Mouse (Mus musculus): ENCODE data around the gene Zc3h12c.

Gene Zc3h12c

DNA sequence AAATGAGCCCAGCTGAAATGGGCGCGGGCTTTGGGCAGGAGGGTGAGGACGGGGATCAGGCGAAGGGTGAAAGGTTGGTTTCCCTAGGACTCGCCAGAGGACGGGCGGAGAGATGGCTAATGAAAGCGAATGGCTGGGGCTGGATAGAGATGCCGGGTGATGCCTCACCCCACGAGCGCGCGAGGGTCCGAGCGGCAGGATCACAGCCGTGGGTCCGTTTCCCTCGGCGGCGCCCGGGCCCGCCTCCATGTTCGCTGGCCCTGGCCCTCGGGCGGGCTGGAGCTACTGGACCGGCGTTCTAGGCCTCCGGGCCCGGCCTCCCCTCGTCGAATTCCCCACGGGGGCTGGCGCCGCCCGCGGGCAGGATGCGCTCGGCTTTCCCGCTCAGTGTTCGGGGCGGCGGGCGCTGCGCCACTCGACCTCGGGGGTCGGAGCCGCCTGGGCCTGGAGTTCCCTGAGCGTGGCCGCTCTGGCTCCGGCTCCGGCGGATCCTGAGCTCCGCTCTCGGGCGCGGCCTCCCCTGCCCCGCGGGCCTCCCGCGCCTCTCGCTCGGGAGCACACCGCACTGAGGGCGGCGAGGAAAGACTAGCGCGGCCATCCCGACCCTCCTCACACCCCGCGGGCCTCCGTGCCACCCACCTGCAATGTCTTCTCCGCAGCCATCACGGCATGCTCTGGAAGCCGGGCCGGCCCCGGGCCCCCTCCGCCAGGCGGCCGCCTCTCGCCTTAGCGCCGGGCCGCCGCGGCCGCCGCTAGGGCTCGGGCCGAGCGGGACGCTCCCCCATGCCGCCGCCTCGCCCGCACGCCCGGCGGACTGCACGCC is at the start of gene Zc3h12c:
Zc3h12c (minus strand) TSS at position 710 of the 823 bp plus-strand sequence.
- Histone ChIP-seq H3K36me3 (ENCODE audit: control insufficient read depth, insufficient read depth, low read length, poor library complexity, severe bottlenecking) (no peaks in the 10 kb centered on the region), H3K27me3 (ENCODE audit: control insufficient read depth, insufficient read depth, low read length, poor library complexity, severe bottlenecking) (no peaks in the 10 kb centered on the region)
- peak; percentile 43 for DNase-seq (ENCODE audit: low read depth, low spot score)

DNA sequence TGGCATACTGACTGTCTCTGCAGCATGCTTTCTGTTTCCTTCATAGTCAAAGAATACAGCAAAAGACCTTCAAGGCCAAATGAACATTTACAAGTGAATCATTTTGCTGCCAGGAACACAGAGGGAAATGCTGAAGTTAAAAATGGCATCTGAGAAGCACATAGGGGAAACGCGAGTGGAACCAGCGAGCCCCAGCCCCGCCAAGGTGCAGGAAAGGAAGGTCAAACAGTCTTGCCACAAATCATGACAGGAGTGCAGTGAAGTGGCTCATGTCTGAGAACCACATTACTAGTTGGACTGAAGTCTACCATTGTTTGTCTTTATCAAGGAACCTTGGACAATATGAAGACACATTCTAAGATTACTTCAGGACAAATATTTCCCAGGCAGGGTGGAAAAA is 49.3 kb upstream of the Zc3h12c start:
- Histone ChIP-seq H3K36me3 (ENCODE audit: control insufficient read depth, insufficient read depth, low read length, poor library complexity, severe bottlenecking) (no peaks in the 10 kb centered on the region), H3K27me3 (ENCODE audit: control insufficient read depth, insufficient read depth, low read length, poor library complexity, severe bottlenecking) (no peaks in the 10 kb centered on the region)
- DNase-seq (ENCODE audit: low read depth, low spot score) = no peak

DNA sequence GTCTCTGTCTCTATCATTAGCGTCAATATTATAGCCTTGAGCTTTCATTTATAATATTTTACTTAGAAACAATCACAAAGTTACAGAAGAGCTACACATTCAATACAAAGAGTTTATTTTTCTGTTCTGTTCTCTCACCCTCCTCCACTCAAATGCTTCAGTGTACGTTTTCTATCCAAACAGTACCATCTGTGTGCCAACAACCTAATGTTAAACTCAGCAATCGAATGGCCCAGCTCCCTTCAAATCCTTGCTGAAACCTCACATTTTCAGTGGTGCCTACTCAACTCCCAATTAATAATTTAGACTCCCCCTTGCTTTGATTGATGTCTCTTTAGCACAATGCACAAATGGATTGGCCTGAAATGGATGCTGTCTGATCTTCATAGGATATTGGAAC is 46.9 kb upstream of the Zc3h12c start:
- H3K27me3 ChIP-seq (ENCODE audit: control insufficient read depth, insufficient read depth, low read length, poor library complexity, severe bottlenecking) = no peaks in the 10 kb centered on the region
- no peaks in the 10 kb centered on the region for H3K36me3 ChIP-seq (ENCODE audit: control insufficient read depth, insufficient read depth, low read length, poor library complexity, severe bottlenecking)
- no peak for DNase-seq (ENCODE audit: low read depth, low spot score)

DNA sequence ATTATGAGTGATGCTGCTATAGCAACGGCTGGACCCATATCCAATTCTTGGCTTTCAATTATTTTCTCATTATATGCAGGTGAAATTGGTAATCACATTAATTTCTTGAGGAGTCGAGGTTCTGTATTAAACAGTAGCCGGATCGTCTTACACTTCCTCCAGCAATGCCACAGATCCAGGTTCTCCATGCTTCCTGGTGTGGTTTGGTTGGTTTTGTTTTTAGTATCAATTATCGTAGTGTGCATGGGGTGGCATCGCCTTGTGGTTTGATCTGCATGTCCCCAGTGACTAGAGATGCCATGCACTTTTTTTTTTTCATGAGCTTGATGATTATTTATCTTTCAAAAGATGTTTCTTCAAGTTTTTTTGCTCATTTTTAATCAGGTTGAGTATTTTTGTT is 44.0 kb upstream of the Zc3h12c start:
- Histone ChIP-seq H3K36me3 (ENCODE audit: control insufficient read depth, insufficient read depth, low read length, poor library complexity, severe bottlenecking) (no peaks in the 10 kb centered on the region), H3K27me3 (ENCODE audit: control insufficient read depth, insufficient read depth, low read length, poor library complexity, severe bottlenecking) (no peaks in the 10 kb centered on the region)
- DNase-seq (ENCODE audit: low read depth, low spot score) = no peak

DNA sequence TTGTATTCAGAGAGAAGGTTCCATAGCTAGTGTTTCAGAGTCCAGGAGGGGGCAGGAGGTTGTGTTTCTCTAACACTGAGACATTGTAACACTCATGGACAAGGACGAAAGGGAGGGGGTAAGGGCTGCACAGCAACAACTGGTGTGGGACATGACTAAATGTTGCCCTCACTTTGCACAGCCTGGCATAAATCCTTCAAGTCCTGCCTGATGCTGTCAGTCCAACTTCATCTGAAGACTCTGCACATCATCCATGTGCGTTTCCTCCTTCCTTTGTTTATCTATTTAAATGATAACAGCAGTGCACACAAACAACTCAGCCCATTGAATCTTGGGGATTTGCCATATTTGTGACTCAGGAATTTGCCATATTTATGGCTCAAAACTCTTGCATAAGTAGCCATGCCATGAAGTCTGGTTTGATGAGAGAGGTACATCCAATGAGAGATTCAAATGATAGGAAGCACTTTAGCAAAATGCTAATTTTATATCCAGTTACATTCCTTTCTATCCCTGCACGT is 40.2 kb upstream of the Zc3h12c start:
- no peak for DNase-seq (ENCODE audit: low read depth, low spot score)
- Histone ChIP-seq H3K36me3 (ENCODE audit: control insufficient read depth, insufficient read depth, low read length, poor library complexity, severe bottlenecking) (no peaks in the 10 kb centered on the region), H3K27me3 (ENCODE audit: control insufficient read depth, insufficient read depth, low read length, poor library complexity, severe bottlenecking) (no peaks in the 10 kb centered on the region)

DNA sequence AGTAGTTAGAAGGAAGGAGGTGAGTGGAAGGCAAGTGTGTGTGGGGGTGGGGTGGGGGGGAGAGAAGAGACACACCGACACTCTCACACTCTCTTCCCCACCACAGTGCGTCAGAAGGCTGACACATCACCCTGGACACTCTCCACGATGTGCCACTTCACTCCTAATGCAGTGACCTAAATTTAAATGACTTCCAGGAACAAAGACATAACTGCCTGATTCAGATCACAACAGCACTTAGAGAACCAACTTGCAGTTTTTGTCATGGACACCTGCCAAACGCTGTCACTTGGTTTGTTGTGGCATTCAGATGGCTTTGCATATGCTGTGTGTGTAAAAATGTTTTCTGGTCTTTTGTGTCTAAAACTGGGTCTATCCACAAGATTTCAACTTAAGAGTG is 34.8 kb upstream of the Zc3h12c start:
- no peaks in the 10 kb centered on the region for H3K36me3 ChIP-seq (ENCODE audit: control insufficient read depth, insufficient read depth, low read length, poor library complexity, severe bottlenecking)
- DNase-seq (ENCODE audit: low read depth, low spot score) = no peak
- no peaks in the 10 kb centered on the region for H3K27me3 ChIP-seq (ENCODE audit: control insufficient read depth, insufficient read depth, low read length, poor library complexity, severe bottlenecking)

DNA sequence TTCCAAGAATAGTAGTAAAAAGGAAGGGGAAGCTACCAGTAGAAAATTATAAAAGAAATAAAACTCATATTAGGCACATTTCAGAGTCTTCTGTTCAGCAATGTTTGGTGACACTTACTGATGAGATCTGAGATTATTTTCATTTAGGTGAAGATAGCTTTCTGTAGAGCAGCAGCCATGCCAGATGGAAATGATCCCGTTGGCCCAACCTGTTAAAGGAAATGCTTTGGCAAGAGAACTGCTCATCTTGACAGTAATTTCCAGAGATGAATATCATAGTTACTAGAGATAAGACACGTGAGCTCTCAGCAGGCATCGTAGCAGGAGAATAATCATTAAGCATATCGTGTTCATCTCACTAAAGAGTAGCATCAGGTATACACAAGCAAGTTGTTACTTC is 31.9 kb upstream of the Zc3h12c start:
- no peak for DNase-seq (ENCODE audit: low read depth, low spot score)
- Histone ChIP-seq H3K36me3 (ENCODE audit: control insufficient read depth, insufficient read depth, low read length, poor library complexity, severe bottlenecking) (no peaks in the 10 kb centered on the region), H3K27me3 (ENCODE audit: control insufficient read depth, insufficient read depth, low read length, poor library complexity, severe bottlenecking) (no peaks in the 10 kb centered on the region)

DNA sequence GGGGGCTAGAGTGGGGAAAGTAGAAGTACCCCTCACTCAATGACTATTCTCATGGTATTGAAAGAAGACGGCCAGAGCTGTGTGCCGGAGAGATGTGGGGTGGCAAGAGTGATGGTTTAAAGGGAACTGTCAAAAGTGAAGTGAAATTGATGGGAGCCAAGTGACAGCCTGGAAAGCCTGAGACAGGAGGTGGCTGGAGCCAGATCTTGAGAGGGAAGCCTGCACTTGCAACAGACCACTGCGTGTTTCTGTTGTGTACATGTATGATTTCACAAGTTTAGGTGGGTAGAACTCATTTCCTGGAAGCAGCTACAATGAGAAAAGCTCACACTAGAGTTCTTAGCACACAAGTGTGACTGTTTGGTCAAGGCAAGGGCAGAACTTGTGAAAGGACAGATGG is 27.5 kb upstream of the Zc3h12c start:
- Histone ChIP-seq H3K27me3 (ENCODE audit: control insufficient read depth, insufficient read depth, low read length, poor library complexity, severe bottlenecking) (no peaks in the 10 kb centered on the region), H3K36me3 (ENCODE audit: control insufficient read depth, insufficient read depth, low read length, poor library complexity, severe bottlenecking) (no peaks in the 10 kb centered on the region)
- DNase-seq (ENCODE audit: low read depth, low spot score) = no peak

DNA sequence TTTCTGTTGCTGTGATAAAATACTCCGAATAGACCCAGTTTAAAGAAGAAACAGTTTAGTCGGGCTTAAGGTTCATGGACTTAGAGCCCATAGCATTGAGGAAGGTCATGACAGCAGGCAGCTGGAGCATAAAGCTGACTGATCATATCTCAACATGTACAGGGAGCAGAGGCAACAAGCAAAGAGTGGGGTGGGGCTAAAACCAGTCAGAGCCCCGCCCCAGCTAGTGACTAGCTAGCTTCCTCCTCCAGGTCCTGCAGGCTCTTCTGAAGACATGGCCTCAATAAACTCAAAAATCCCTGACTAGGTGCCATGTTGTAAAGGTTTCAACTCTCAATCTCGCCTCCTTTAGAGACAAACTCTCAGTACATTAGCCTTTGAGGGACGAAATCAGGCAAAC is 25.5 kb upstream of the Zc3h12c start:
- DNase-seq (ENCODE audit: low read depth, low spot score) = no peak
- Histone ChIP-seq H3K27me3 (ENCODE audit: control insufficient read depth, insufficient read depth, low read length, poor library complexity, severe bottlenecking) (no peaks in the 10 kb centered on the region), H3K36me3 (ENCODE audit: control insufficient read depth, insufficient read depth, low read length, poor library complexity, severe bottlenecking) (no peaks in the 10 kb centered on the region)

DNA sequence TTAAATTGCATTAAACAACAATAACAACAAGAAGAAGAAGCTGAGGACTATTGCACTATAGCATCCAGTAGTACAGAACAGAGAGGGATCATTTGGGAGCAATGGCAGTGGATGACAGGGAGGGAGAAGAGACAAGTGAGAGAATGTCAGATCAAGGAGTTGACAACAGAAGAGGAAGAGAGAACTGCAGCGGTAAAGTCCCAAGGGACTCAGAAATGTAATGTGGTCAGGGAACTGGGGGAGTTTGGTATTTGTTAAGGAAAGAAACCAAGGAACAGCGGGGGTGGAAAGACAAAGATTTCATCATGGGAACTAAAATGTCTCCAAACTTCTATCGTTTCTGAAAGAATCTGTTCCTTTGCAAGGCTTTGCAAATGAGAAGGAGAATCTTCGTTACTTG is 22.5 kb upstream of the Zc3h12c start:
- H3K36me3 ChIP-seq (ENCODE audit: control insufficient read depth, insufficient read depth, low read length, poor library complexity, severe bottlenecking) = no peaks in the 10 kb centered on the region
- peak; percentile 54 for DNase-seq (ENCODE audit: low read depth, low spot score)
- no peaks in the 10 kb centered on the region for H3K27me3 ChIP-seq (ENCODE audit: control insufficient read depth, insufficient read depth, low read length, poor library complexity, severe bottlenecking)

DNA sequence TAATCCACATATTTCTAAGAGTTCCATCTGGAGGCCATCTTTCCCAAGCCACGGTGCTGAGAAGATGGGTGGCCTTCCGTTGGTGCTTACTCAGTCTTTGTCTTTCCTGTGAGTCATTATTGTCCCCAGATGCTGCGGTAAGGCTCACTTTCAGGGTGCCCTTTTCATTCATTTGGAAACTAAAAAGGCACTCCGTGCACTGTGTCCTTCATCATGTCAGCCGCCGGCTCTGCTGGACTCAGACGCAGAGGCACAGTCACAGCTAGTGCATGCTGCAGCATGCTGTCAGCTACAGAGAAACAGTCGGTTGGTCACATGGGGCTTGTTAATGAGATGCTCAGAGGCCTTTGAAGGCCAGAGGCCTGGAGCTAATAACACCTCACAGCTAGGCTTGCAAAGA is 19.7 kb upstream of the Zc3h12c start:
- H3K27me3 ChIP-seq (ENCODE audit: control insufficient read depth, insufficient read depth, low read length, poor library complexity, severe bottlenecking) = no peaks in the 10 kb centered on the region
- no peak for DNase-seq (ENCODE audit: low read depth, low spot score)
- H3K36me3 ChIP-seq (ENCODE audit: control insufficient read depth, insufficient read depth, low read length, poor library complexity, severe bottlenecking) = no peaks in the 10 kb centered on the region

DNA sequence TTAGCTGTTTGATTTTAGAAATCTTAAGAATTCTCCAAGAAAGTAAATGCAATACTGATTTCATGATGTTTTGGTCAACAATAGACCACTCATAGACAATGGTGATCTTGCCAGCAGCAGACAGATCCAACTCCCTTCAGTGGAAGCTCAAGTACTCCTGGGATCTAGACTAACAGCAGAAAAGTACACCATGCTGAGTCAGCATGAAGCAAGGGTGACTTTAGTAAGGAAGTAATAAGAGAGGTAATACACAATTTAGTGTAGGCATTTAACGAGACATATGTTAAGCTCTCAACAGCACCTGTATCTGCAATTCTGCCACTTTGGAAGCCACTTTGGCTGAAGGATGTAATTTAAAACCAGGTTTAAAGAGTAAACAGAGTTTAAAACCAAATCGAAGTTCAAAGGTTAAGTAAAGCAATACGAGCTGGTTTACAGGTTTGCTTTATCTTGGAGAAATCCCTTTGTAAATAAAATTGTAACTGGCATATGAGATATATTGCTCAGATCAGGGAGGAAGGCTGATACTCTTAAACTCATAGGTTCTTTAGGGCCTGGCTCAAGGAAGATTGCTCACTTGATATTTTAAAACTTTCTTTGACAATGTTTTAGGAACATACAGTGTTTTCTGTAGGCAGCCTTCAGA is 18.0 kb upstream of the Zc3h12c start:
- no peaks in the 10 kb centered on the region for H3K36me3 ChIP-seq (ENCODE audit: control insufficient read depth, insufficient read depth, low read length, poor library complexity, severe bottlenecking)
- H3K27me3 ChIP-seq (ENCODE audit: control insufficient read depth, insufficient read depth, low read length, poor library complexity, severe bottlenecking) = no peaks in the 10 kb centered on the region
- DNase-seq (ENCODE audit: low read depth, low spot score) = no peak

DNA sequence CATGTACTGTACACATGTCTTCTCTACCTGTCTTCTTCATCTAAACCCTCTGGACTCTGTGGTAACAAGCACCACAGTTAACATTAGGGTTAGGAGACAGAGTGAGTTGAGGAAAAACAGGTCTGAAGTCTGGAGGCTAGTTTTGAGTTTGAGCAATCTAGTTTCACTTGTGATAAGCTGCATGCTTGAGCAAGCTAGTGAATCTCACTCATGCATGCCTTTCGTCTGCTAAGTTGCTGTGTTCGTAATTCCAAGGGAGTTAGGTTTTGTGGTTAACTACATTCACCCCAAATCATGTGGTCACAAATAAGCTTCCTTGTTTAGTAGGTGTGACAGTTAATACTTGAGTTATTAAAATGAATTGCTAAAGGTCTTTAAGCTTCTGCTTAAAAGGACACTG is 13.0 kb upstream of the Zc3h12c start:
- peak; percentile 48 for DNase-seq (ENCODE audit: low read depth, low spot score)
- no peaks in the 10 kb centered on the region for H3K27me3 ChIP-seq (ENCODE audit: control insufficient read depth, insufficient read depth, low read length, poor library complexity, severe bottlenecking)

DNA sequence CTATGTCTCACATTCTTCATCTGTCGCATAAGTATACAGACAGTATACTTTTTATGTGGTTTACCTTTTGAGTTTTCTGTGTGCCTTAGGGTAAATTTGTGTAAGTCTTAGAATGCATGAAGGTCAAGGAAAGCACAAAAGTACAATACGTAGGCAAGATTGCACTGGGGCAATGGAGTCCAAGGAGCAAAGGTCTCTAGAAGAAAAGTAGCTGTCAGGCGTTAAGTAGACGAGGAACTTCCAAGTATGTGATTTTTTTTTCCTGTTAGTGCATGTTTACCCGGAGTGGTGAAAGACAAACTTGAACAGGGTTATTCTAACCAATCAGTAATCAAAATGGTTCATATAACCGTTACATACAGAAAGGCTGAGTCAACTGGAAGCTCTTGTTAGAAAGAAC is 12.5 kb upstream of the Zc3h12c start:
- no peaks in the 10 kb centered on the region for H3K36me3 ChIP-seq (ENCODE audit: control insufficient read depth, insufficient read depth, low read length, poor library complexity, severe bottlenecking)
- no peaks in the 10 kb centered on the region for H3K27me3 ChIP-seq (ENCODE audit: control insufficient read depth, insufficient read depth, low read length, poor library complexity, severe bottlenecking)
- DNase-seq (ENCODE audit: low read depth, low spot score) = no peak

More for the DNA sequence above, 13.0 kb upstream of the Zc3h12c start:
- H3K36me3 ChIP-seq (ENCODE audit: control insufficient read depth, insufficient read depth, low read length, poor library complexity, severe bottlenecking) = no peaks in the 10 kb centered on the region

DNA sequence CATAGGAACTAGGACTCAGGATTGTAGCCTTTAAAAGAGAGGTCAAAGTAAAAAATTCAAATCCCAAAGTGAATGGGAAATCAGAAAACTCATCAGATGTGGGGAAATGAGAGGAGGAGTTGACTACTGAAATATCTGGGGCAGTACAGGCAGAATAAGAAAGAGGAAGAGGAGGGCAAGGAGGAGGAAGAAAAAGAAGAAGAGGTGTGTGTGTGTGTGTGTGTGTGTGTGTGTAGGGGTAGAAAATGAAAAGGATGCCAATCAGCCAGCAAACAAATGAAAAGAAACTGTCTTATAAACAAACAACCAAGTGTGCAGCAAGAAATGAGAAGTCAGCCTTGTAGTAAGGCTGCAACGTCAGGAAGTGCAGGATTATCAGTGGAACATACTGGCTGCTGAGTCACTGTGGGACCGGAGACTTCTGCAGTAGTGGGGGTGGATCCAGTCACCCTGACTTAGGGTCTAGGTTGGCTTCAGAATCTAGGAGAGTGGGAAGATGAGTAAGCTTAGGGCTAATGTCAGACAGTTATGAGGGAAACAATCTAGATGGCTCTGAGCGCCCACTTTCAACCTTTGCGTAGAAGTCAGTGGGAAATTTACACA is 7.0 kb upstream of the Zc3h12c start:
- no peaks in the 10 kb centered on the region for H3K27me3 ChIP-seq (ENCODE audit: control insufficient read depth, insufficient read depth, low read length, poor library complexity, severe bottlenecking)
- H3K36me3 ChIP-seq (ENCODE audit: control insufficient read depth, insufficient read depth, low read length, poor library complexity, severe bottlenecking) = no peaks in the 10 kb centered on the region
- no peak for DNase-seq (ENCODE audit: low read depth, low spot score)

All from splenic B cell, adult 2 months (primary cell).